Mouse (Mus musculus) MEL (cell line): ENCODE data around the gene Gm10220. TPM values are rescaled to one million over a fixed set of nuclear protein-coding genes. Genes with fewer than 3 reads are reported as not detected.
"Not testable (repeated sequence)": the region's sequence is repeated elsewhere in the genome, so short reads cannot be mapped to it uniquely, and the experiment has no call there.

Experiments
- DNase-seq: peaks from one replicate; pipeline ENCODE4 v3.0.0; 2011; ENCODE audit warnings: low read depth, low spot score
- H3K27ac ChIP-seq: 2 replicates; pipeline ENCODE4 v1.5.1; 2012; ENCODE audit warnings: low read depth, mild to moderate bottlenecking, control low read depth, low read length, moderate library complexity; ENCODE audit not compliant: control insufficient read depth
- H3K27me3 ChIP-seq, 2 experiments: fragments of 150-350 bp in 1 of 2; sonication (generic) in 1 of 2; 2 replicates each; pipeline ENCODE4 v1.6.1; 2012; ENCODE audit warnings: low read length in 2 of 2, mild to moderate bottlenecking in 2 of 2, improper control_type of control experiment in 1 of 2, moderate library complexity in 1 of 2; ENCODE audit not compliant: insufficient read depth in 2 of 2, control insufficient read depth in 1 of 2
- H3K36me3 ChIP-seq, 2 experiments: 2 replicates each; pipeline ENCODE4 v1.6.1; 2012 to 2014; ENCODE audit warnings: low read length in 2 of 2, improper control_type of control experiment in 1 of 2, inconsistent platforms in 1 of 2, mild to moderate bottlenecking in 1 of 2; ENCODE audit not compliant: insufficient read depth in 2 of 2, control insufficient read depth in 1 of 2
- H3K4me1 ChIP-seq, 2 experiments: fragments of 150-350 bp in 1 of 2; sonication (generic) in 1 of 2; 2 replicates each; pipeline ENCODE4 v1.6.1; 2012; ENCODE audit warnings: low read length in 2 of 2, improper control_type of control experiment in 1 of 2, mild to moderate bottlenecking in 1 of 2; ENCODE audit not compliant: insufficient read depth in 2 of 2, control insufficient read depth in 1 of 2
- H3K4me3 ChIP-seq, 2 experiments: fragments of 150-350 bp in 1 of 2; sonication (generic) in 1 of 2; 2 replicates each; pipeline ENCODE4 v1.5.1; 2012; ENCODE audit warnings: low read depth in 2 of 2, low read length in 2 of 2, mild to moderate bottlenecking in 2 of 2, moderate library complexity in 2 of 2, control low read depth in 1 of 2, improper control_type of control experiment in 1 of 2; ENCODE audit not compliant: control insufficient read depth in 1 of 2, insufficient read depth in 1 of 2
- H3K79me2 ChIP-seq: 2 replicates; pipeline ENCODE4 v1.6.1; 2012; ENCODE audit warnings: mild to moderate bottlenecking, low read length, moderate library complexity; ENCODE audit not compliant: control insufficient read depth, poor library complexity, insufficient read depth
- H3K9ac ChIP-seq: 2 replicates; pipeline ENCODE4 v1.6.1; 2012; ENCODE audit warnings: low read depth, mild to moderate bottlenecking, control low read depth, low read length, moderate library complexity; ENCODE audit not compliant: control insufficient read depth, poor library complexity, severe bottlenecking
- H3K9me3 ChIP-seq: fragments of 150-350 bp; sonication (generic); replicated peaks from 2 replicates; pipeline ENCODE4 v1.6.1; 2012; ENCODE audit warnings: mild to moderate bottlenecking, low read length, improper control_type of control experiment, moderate library complexity; ENCODE audit not compliant: insufficient read depth
- BHLHE40 ChIP-seq: IDR thresholded peaks from 2 replicates; pipeline ENCODE4 v1.6.1; 2012; ENCODE audit warnings: low read depth, mild to moderate bottlenecking, inconsistent platforms, low read length, improper control_type of control experiment, borderline replicate concordance
- E2F4 ChIP-seq: IDR thresholded peaks from 2 replicates; pipeline ENCODE4 v1.6.1; 2011; ENCODE audit warnings: low read depth, low read length, improper control_type of control experiment, borderline replicate concordance
- ELF1 ChIP-seq: IDR thresholded peaks from 2 replicates; pipeline ENCODE4 v1.6.1; 2014; ENCODE audit warnings: low read depth, mild to moderate bottlenecking, inconsistent platforms, low read length, improper control_type of control experiment, moderate library complexity
- EP300 ChIP-seq, 2 experiments: IDR thresholded peaks; 2 replicates each; pipeline ENCODE4 v1.6.1; 2011; ENCODE audit warnings: improper control_type of control experiment in 2 of 2, low read length in 2 of 2, low read depth in 1 of 2, mild to moderate bottlenecking in 1 of 2
- GABPA ChIP-seq: IDR thresholded peaks from 2 replicates; pipeline ENCODE4 v1.6.1; 2012; ENCODE audit warnings: low read depth, mild to moderate bottlenecking, inconsistent platforms, low read length, improper control_type of control experiment, moderate library complexity
- HCFC1 ChIP-seq: IDR thresholded peaks from 2 replicates; pipeline ENCODE4 v1.6.1; 2012; ENCODE audit warnings: low read depth, mild to moderate bottlenecking, inconsistent platforms, low read length, improper control_type of control experiment, moderate library complexity
- JUND ChIP-seq: IDR thresholded peaks from 2 replicates; pipeline ENCODE4 v1.6.1; 2011; ENCODE audit warnings: low read depth, mild to moderate bottlenecking, improper control_type of control experiment, low read length
- MAFK ChIP-seq: IDR thresholded peaks from 2 replicates; pipeline ENCODE4 v1.6.1; 2011; ENCODE audit warnings: low read depth, mild to moderate bottlenecking, low read length, improper control_type of control experiment, borderline replicate concordance
- MYB ChIP-seq: IDR thresholded peaks from 2 replicates; pipeline ENCODE4 v1.6.1; 2011; ENCODE audit warnings: mild to moderate bottlenecking, low read depth, low read length, improper control_type of control experiment
- MYC ChIP-seq: IDR thresholded peaks from 2 replicates; pipeline ENCODE4 v1.6.1; 2011; ENCODE audit warnings: low read depth, mild to moderate bottlenecking, low read length, improper control_type of control experiment, moderate library complexity
- NRF1 ChIP-seq: IDR thresholded peaks from 2 replicates; pipeline ENCODE4 v1.6.1; 2014; ENCODE audit warnings: low read depth, mild to moderate bottlenecking, inconsistent platforms, low read length, improper control_type of control experiment, moderate library complexity; ENCODE audit not compliant: poor library complexity, insufficient read depth, severe bottlenecking
- POLR2A ChIP-seq, 2 experiments: IDR thresholded peaks; 2 replicates each; pipeline ENCODE4 v1.6.1; 2011 to 2012; ENCODE audit warnings: low read length in 2 of 2, mild to moderate bottlenecking in 2 of 2, control low read depth in 1 of 2, improper control_type of control experiment in 1 of 2, low read depth in 1 of 2, moderate library complexity in 1 of 2; ENCODE audit not compliant: control insufficient read depth in 1 of 2, insufficient read depth in 1 of 2, poor library complexity in 1 of 2
- POLR2AphosphoS2 ChIP-seq: IDR thresholded peaks from 2 replicates; pipeline ENCODE4 v1.6.1; 2011; ENCODE audit warnings: low read length, improper control_type of control experiment
- SMC3 ChIP-seq: IDR thresholded peaks from 2 replicates; pipeline ENCODE4 v1.6.1; 2011; ENCODE audit warnings: low read depth, low read length, improper control_type of control experiment
- TCF12 ChIP-seq: IDR thresholded peaks from 2 replicates; pipeline ENCODE4 v1.6.1; 2014; ENCODE audit warnings: low read depth, mild to moderate bottlenecking, inconsistent platforms, low read length, improper control_type of control experiment, moderate library complexity
- ZMIZ1 ChIP-seq: IDR thresholded peaks from 2 replicates; pipeline ENCODE4 v1.6.1; 2012; ENCODE audit warnings: low read depth, mild to moderate bottlenecking, inconsistent platforms, low read length, improper control_type of control experiment, moderate library complexity
- polyA plus RNA-seq, 2 experiments: library from polyadenylated mRNA; stranded (reverse) in 1 of 2; unstranded in 1 of 2; fragments of >175 nt in 1 of 2; fragments of >200 nt in 1 of 2; gene quantifications; 2 replicates each; pipeline versions ENCODE4 v1.2.1 to v1.2.4; 2012; ENCODE audit warnings: low replicate concordance in 2 of 2, low read depth in 1 of 2; ENCODE audit not compliant: insufficient read length in 2 of 2, insufficient read depth in 1 of 2, missing spikeins in 1 of 2
- total RNA-seq: library from RNA; depleted of rRNA; stranded (reverse); fragments of 300-350 nt; gene quantifications from 2 replicates; pipeline ENCODE4 v1.2.3, GENCODE M21; 2012

Gene Gm10220
- total and polyA plus RNA-seq, 3 experiments, result not detected

GRCm38 (mm10) chr5:26142891-26143290 lies 21.7 kb upstream of the Gm10220 start:
- no peaks in the 10 kb centered on the region for H3K27me3 ChIP-seq
- H3K4me1 ChIP-seq, result no peaks in the 10 kb centered on the region
- no peak overlapping the region for H3K27ac ChIP-seq
- DNase-seq, result no peak
- H3K36me3 ChIP-seq, result no peaks in the 10 kb centered on the region
- H3K9me3 ChIP-seq, result no peaks in the 10 kb centered on the region
- H3K4me3 ChIP-seq, result no peak overlapping the region
- no peaks in the 10 kb centered on the region for H3K79me2 ChIP-seq
- TF ChIP-seq BHLHE40, result no peak
- no peak for TF ChIP-seq SMC3
- TF ChIP-seq POLR2AphosphoS2, result no peak
- TF ChIP-seq MAFK, result no peak
- no peak for TF ChIP-seq TCF12
- no peak for TF ChIP-seq E2F4
- no peak for TF ChIP-seq MYB
- TF ChIP-seq EP300 (IDR thresholded peaks at IDR 0.05; ENCODE audit: low read depth in 1 of 2, low read length in 2 of 2), result no peak
- TF ChIP-seq ELF1, result no peak
- TF ChIP-seq POLR2A (IDR thresholded peaks at IDR 0.05; ENCODE audit: control insufficient read depth in 1 of 2, insufficient read depth in 1 of 2, low read depth in 1 of 2, low read length in 2 of 2, poor library complexity in 1 of 2), result no peak
- no peak for TF ChIP-seq JUND
- no peak for TF ChIP-seq NRF1
- TF ChIP-seq GABPA, result no peak
- no peak for TF ChIP-seq ZMIZ1
- no peak for TF ChIP-seq HCFC1
- no peak for TF ChIP-seq MYC
- H3K9ac ChIP-seq, result no peak overlapping the region

- not testable (repeated sequence) for H3K79me2 ChIP-seq, DNase-seq, H3K4me3 ChIP-seq, H3K9me3 ChIP-seq, H3K27ac ChIP-seq, H3K9ac ChIP-seq, H3K27me3 ChIP-seq, H3K4me1 ChIP-seq, H3K36me3 ChIP-seq
Measured at GRCm38 (mm10) chr5:26105262-26105661, 16.0 kb downstream of the Gm10220 start, which contains the start of gene 5031410I06Rik. TSS of gene 5031410I06Rik (minus strand) at chr5:26105362.

GRCm38 (mm10) chr5:26089191-26089590 lies 32.0 kb downstream of the Gm10220 start, which contains the start of gene Gm10471:
TSS of gene Gm10471 (minus strand) at chr5:26089291.
- DNase-seq, result not testable (repeated sequence)

GRCm38 (mm10) chr5:26079023-26079422 lies 42.2 kb downstream of the Gm10220 start:
- H3K4me1 ChIP-seq, H3K79me2 ChIP-seq, H3K27ac ChIP-seq, H3K9me3 ChIP-seq, H3K27me3 ChIP-seq, H3K9ac ChIP-seq, H3K36me3 ChIP-seq, H3K4me3 ChIP-seq: not testable (repeated sequence)
- DNase-seq, result peak; percentile 11

More at GRCm38 (mm10) chr5:26089191-26089590, 32.0 kb downstream of the Gm10220 start, which contains the start of gene Gm10471:
- not testable (repeated sequence) for H3K79me2 ChIP-seq, H3K4me3 ChIP-seq, H3K9ac ChIP-seq, H3K4me1 ChIP-seq, H3K27me3 ChIP-seq, H3K9me3 ChIP-seq, H3K27ac ChIP-seq, H3K36me3 ChIP-seq
